Mouse (Mus musculus) heart, postnatal 0 days (tissue): ENCODE measurements at regions not wholly inside any gene's neighbourhood (a gene's known extent, or its start where the extent isn't known, plus 50 kb on each side); places are given as distances from the start of the nearest gene placed in this dataset.
A peak's percentile ranks its signal among the peaks of the same experiment; 100 is the strongest.

Experiments
- CTCF ChIP-seq: IDR thresholded peaks from 2 replicates; pipeline ENCODE4 v1.5.1; 2016; ENCODE audit warnings: antibody characterized with exemption, control low read depth, low read depth
- EP300 ChIP-seq: IDR thresholded peaks from 2 replicates; pipeline ENCODE4 v1.6.1; 2016; ENCODE audit warnings: antibody characterized with exemption, low read depth

GRCm38 (mm10) chr14:114790946-114791830, 300.8 kb upstream of the Gpc5 start:
- TF ChIP-seq CTCF, result peak; percentile 91
- TF ChIP-seq EP300, result no peak
